In the genomic region with DNA sequence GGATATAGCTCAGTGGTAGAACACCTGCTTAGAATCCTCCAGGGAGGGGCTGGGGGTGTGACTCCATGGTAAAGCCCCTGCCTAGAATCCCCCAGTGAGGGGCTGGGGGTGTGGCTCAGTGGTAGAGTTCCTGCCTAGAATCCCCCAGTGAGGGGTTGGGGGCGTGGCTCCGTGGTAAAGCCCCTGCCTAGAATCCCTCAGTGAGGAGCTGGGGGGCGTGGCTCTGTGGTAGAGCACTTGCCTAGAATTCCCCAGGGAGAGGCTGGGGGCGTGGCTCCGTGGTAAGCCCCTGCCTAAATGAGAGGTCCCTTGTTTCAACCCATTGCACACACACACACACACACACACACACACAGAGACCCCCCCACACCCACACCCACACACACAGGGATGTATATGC, we compare ENCODE assay signal across 25 mouse cellular contexts. TPM values are rescaled to one million over a fixed set of nuclear protein-coding genes. Genes with fewer than 3 reads are reported as not detected.
DNase-seq lines count a peak whose midpoint lies in the region; ATAC-seq and TF ChIP-seq lines count a peak whose summit lies in the region.
"Had no signal": no experiment of that assay in that cellular context is flagged by ENCODE, and none has a peak within 500 bp of the region (broad histone marks: within the 10 kb centered on the region; RNA-seq: fewer than 3 reads in every experiment).

No protein-coding gene starts in this region.

- H3K36me3 ChIP-seq in midbrain, embryonic 11.5 days (ENCODE audit: control insufficient read depth, insufficient read depth, low read length) = peaks cover 27% of the 10 kb centered on the region
- H3K36me3 ChIP-seq: G1E had no signal

- TF ChIP-seq CTCF in olfactory bulb, adult 2 months (IDR thresholded peaks at IDR 0.05; ENCODE audit: insufficient read depth, low read depth, low read length) = no peak

- H3K9ac ChIP-seq in midbrain, embryonic 11.5 days (ENCODE audit: low read length) = no peak overlapping the region

- no peak for ATAC-seq in megakaryocyte progenitor cell, adult 5-6 weeks (replicated peaks; ENCODE audit: poor library complexity)
- no peak for ATAC-seq in midbrain, embryonic 11.5 days (ENCODE audit: low FRiP score)
- ATAC-seq: activated CD4-positive, CD25-positive, alpha-beta regulatory T cell, adult 4 months; CD4-positive, CD25-positive, alpha-beta regulatory T cell, adult 4 months; Patski had no signal

- no peaks in the 10 kb centered on the region for H3K9me3 ChIP-seq in midbrain, embryonic 11.5 days (ENCODE audit: control insufficient read depth, low read length)
- H3K9me3 ChIP-seq: G1E had no signal

- H3K27me3 ChIP-seq in midbrain, embryonic 11.5 days (ENCODE audit: control insufficient read depth, insufficient read depth, low read length) = no peaks in the 10 kb centered on the region
- H3K27me3 ChIP-seq: CH12.LX, Patski had no signal

- WGBS in olfactory bulb, adult 2 months = 92% methylated on average over 5 of the region's 5 CpGs
- WGBS in midbrain, embryonic 11.5 days = 89% methylated on average over 5 of the region's 5 CpGs

- no peak overlapping the region for H3K4me2 ChIP-seq in midbrain, embryonic 11.5 days

- no peak overlapping the region for H3K4me3 ChIP-seq in olfactory bulb, adult 2 months (ENCODE audit: insufficient read depth, low read depth, low read length)
- no peak overlapping the region for H3K4me3 ChIP-seq in midbrain, embryonic 11.5 days (ENCODE audit: low read depth, low read length)

- TF ChIP-seq POLR2A in olfactory bulb, adult 2 months (IDR thresholded peaks at IDR 0.05; ENCODE audit: insufficient read depth, low read depth, low read length) = no peak

- peak overlapping the region; percentile 19 for H3K27ac ChIP-seq in olfactory bulb, adult 2 months (ENCODE audit: insufficient read depth, low read depth, low read length)
- no peak overlapping the region for H3K27ac ChIP-seq in midbrain, embryonic 11.5 days (ENCODE audit: low read depth, low read length)

- H3K4me1 ChIP-seq in olfactory bulb, adult 2 months (ENCODE audit: control insufficient read depth, insufficient read depth, low read length) = peaks cover 49% of the 10 kb centered on the region
- H3K4me1 ChIP-seq in midbrain, embryonic 11.5 days (ENCODE audit: control insufficient read depth, insufficient read depth, low read length) = no peaks in the 10 kb centered on the region

- DNase-seq in R1 (ENCODE audit: low read depth, low spot score) (peak; percentile 82), ZHBTc4 (ENCODE audit: low read depth, low spot score) (peak; percentile 51)
- no peak for DNase-seq in adrenal gland, adult 8-10 months
- no peak for DNase-seq in midbrain, embryonic 11.5 days (ENCODE audit: low spot score, missing footprints)
- DNase-seq: adrenal gland, adult 2 months; adrenal gland, postnatal 10 days; adrenal gland, postnatal 14 days; adrenal gland, postnatal 25 days; adrenal gland, postnatal 36 days; B cell, adult 2 months; cerebellum, adult 11 months; cerebellum, adult 11-12 months; cerebellum, adult 18-20 months; cerebellum, adult 2 months; cerebellum, adult 8-10 months; cerebellum, adult 9-10 months had no signal

RNA-seq across cellular contexts. Expression of gene Clip2, which starts 42.0 kb away (rescaled TPM):
- polyA plus RNA-seq in olfactory bulb, adult 2 months (2012; ENCODE audit: insufficient read depth, insufficient read length, low replicate concordance, missing spikeins) = not detected in 2 replicates
- total RNA-seq in megakaryocyte progenitor cell, adult 5-6 weeks (2015) = 2.1 and 2.2 TPM in 2 replicates
- total RNA-seq in megakaryocyte progenitor cell, adult 5-6 weeks (2017) = 4.0 and 17.6 TPM in 2 replicates
- 10 to 100 TPM; 18.8 to 28.2 (median 22.9) TPM for total RNA-seq in adrenal gland, adult 8-10 months (2022)
- 5.6 and 5.8 TPM in 2 replicates for polyA plus RNA-seq in midbrain, embryonic 11.5 days (2014; fragmentation: Nextera tagmentation; extraction: Ambion mirVana)

RNA-seq across cellular contexts. Expression of gene Syna, which starts 49.7 kb away (rescaled TPM):
- polyA plus RNA-seq in olfactory bulb, adult 2 months (2012; ENCODE audit: insufficient read depth, insufficient read length, low replicate concordance, missing spikeins) = not detected in 2 replicates
- not detected in 2 replicates for total RNA-seq in megakaryocyte progenitor cell, adult 5-6 weeks (2015)
- total RNA-seq in megakaryocyte progenitor cell, adult 5-6 weeks (2017) = not detected in 2 replicates
- not detected for total RNA-seq in adrenal gland, adult 8-10 months (2022)
- polyA plus RNA-seq in midbrain, embryonic 11.5 days (2014; fragmentation: Nextera tagmentation; extraction: Ambion mirVana) = 0.30 TPM in 1 of 2 replicates, not detected in the other
- total RNA-seq: adrenal gland, adult 18-20 months; adrenal gland, adult 2 months; adrenal gland, postnatal 10 days; adrenal gland, postnatal 14 days; adrenal gland, postnatal 25 days; adrenal gland, postnatal 36 days; MEL had no signal
- polyA plus RNA-seq: G1E had no signal

RNA-seq across cellular contexts. Expression of gene Gtf2ird1, which starts 53.8 kb away (rescaled TPM):
- polyA plus RNA-seq in olfactory bulb, adult 2 months (2012; ENCODE audit: insufficient read depth, insufficient read length, low replicate concordance, missing spikeins) = not detected in 2 replicates
- 21.9 and 28.4 TPM in 2 replicates for total RNA-seq in megakaryocyte progenitor cell, adult 5-6 weeks (2015)
- total RNA-seq in megakaryocyte progenitor cell, adult 5-6 weeks (2017) = 14.5 and 18.2 TPM in 2 replicates
- total RNA-seq in adrenal gland, adult 8-10 months (2022) = 10 to 100 TPM; 46.0 to 93.0 (median 63.1) TPM
- 86.5 and 88.1 TPM in 2 replicates for polyA plus RNA-seq in midbrain, embryonic 11.5 days (2014; fragmentation: Nextera tagmentation; extraction: Ambion mirVana)

Comparison
In these comparisons a context has a peak if more than half of its experiments do, and no peak if none do; other contexts are left out.
1. DNase-seq: peak in R1 (single experiment) and ZHBTc4 (single experiment); none in adrenal gland, adult 8-10 months (single experiment) and midbrain, embryonic 11.5 days (single experiment).